Mouse (Mus musculus) embryo, embryonic 10.5 days (tissue): Measurements from ENCODE around the gene Olfr1006.
"Not testable (repeated sequence)": the region's sequence is repeated elsewhere in the genome, so short reads cannot be mapped to it uniquely, and the experiment has no call there.

Experiments used
- DNase-seq: peaks from one replicate; pipeline ENCODE4 v3.0.0-alpha.2; 2015; ENCODE audit warnings: low spot score

The Olfr1006 gene

GRCm38 (mm10) chr2:85678667-85679066 is at the start of gene Olfr1006:
Olfr1006 (minus strand) TSS chr2:85678767.
- no peak for DNase-seq

- peak; percentile 71 for DNase-seq
Observed at GRCm38 (mm10) chr2:85725793-85726192, 47.2 kb upstream of the Olfr1006 start.

- no peak for DNase-seq
Observed at GRCm38 (mm10) chr2:85715119-85715518, 36.6 kb upstream of the Olfr1006 start, which contains the start of gene Olfr1009. Olfr1009 (plus strand) TSS chr2:85715419.

- DNase-seq: no peak
Observed at GRCm38 (mm10) chr2:85711159-85711558, 32.6 kb upstream of the Olfr1006 start.

GRCm38 (mm10) chr2:85710680-85711079 is 32.1 kb upstream of the Olfr1006 start:
- not testable (repeated sequence) for DNase-seq

- DNase-seq: no peak
Observed at GRCm38 (mm10) chr2:85689131-85689530, 10.6 kb upstream of the Olfr1006 start, which contains the start of gene Olfr1008. Olfr1008 (plus strand) TSS chr2:85689431.

GRCm38 (mm10) chr2:85664355-85664754 is 14.2 kb downstream of the Olfr1006 start, which contains the start of gene Olfr154:
Olfr154 (minus strand) TSS chr2:85664455.
- DNase-seq: not testable (repeated sequence)

GRCm38 (mm10) chr2:85650604-85651003 is 28.0 kb downstream of the Olfr1006 start, which contains the start of gene Olfr1002:
Olfr1002 (minus strand) TSS chr2:85650704.
- DNase-seq: no peak
